Mouse (Mus musculus) limb, embryonic 13.5 days (tissue): ENCODE results near the gene Fcgr1. TPM values are rescaled to one million over a fixed set of nuclear protein-coding genes. Genes with fewer than 3 reads are reported as not detected.

Experiments used
- microRNA-seq: library from miRNA; unstranded; fragments of <30 nt; microRNA quantifications from one replicate; pipeline ENCODE4, GENCODE M21; 2016
- polyA plus RNA-seq: library from polyadenylated mRNA; unstranded; fragments of >200 nt; fragmentation: Nextera tagmentation; extraction: Ambion mirVana; gene quantifications from 2 replicates; pipeline ENCODE4 v1.2.1, GENCODE M21; 2015

The Fcgr1 gene
- polyA plus RNA-seq, 1 experiment from 2014 or later = 1.7 TPM

Small RNA genes within 50 kb of the gene (microRNA-seq; reads per million reads assigned to microRNA genes)
- not detected for gene Gm47311
- not detected for gene Gm47313

Other genes starting within 250 kb of the Fcgr1 start
- gene Vps45, start 235.5 kb downstream of the Fcgr1 start, polyA plus RNA-seq = 39.4 and 39.5 TPM in 2 replicates
- gene Otud7b, start 189.4 kb downstream of the Fcgr1 start, polyA plus RNA-seq = 28.8 and 30.3 TPM in 2 replicates
- 34.9 and 39.6 TPM in 2 replicates for gene Mtmr11, start 132.0 kb downstream of the Fcgr1 start, polyA plus RNA-seq
- gene Sf3b4, start 121.6 kb downstream of the Fcgr1 start, polyA plus RNA-seq = 179 and 186 TPM in 2 replicates
- 4.6 and 7.8 TPM in 2 replicates for gene Sv2a, start 112.8 kb downstream of the Fcgr1 start, polyA plus RNA-seq
- gene Bola1, start 74.3 kb downstream of the Fcgr1 start, polyA plus RNA-seq = 51.1 and 55.2 TPM in 2 replicates
- 1.3 TPM in 1 of 2 replicates, not detected in the other for gene Hist2h2ab, start 74.1 kb downstream of the Fcgr1 start, polyA plus RNA-seq
- 11.1 and 12.0 TPM in 2 replicates for gene Hist2h2ac, start 73.1 kb downstream of the Fcgr1 start, polyA plus RNA-seq
- 6.7 and 7.2 TPM in 2 replicates for gene Hist2h2be, start 72.8 kb downstream of the Fcgr1 start, polyA plus RNA-seq
- 8.8 and 10.5 TPM in 2 replicates for gene Hist2h3c2, start 54.8 kb downstream of the Fcgr1 start, polyA plus RNA-seq
- 46.2 and 48.0 TPM in 2 replicates for gene Hist2h2aa2, start 53.7 kb downstream of the Fcgr1 start, polyA plus RNA-seq
- gene Hist2h2aa1, start 48.5 kb downstream of the Fcgr1 start, polyA plus RNA-seq = 19.0 and 30.4 TPM in 2 replicates
- gene Hist2h3c1, start 47.3 kb downstream of the Fcgr1 start, polyA plus RNA-seq = 0.73 TPM in 1 of 2 replicates, not detected in the other
- 15.5 and 16.9 TPM in 2 replicates for gene Hist2h4, start 30.7 kb downstream of the Fcgr1 start, polyA plus RNA-seq
- gene Hist2h3b, start 25.3 kb downstream of the Fcgr1 start, polyA plus RNA-seq = 85.5 and 91.9 TPM in 2 replicates
- gene Hist2h2bb, start 24.2 kb downstream of the Fcgr1 start, polyA plus RNA-seq = 13.3 and 15.5 TPM in 2 replicates
- gene BC107364, start 158.3 kb upstream of the Fcgr1 start, polyA plus RNA-seq = not detected in 2 replicates
- 10.3 and 10.6 TPM in 2 replicates for gene Hfe2, start 231.2 kb upstream of the Fcgr1 start, polyA plus RNA-seq